Mouse (Mus musculus) testis, adult 2 months (tissue): ENCODE measurements around the gene Zfp69.

Experiments used
- CTCF ChIP-seq: fragments of 200-500 bp; IDR thresholded peaks from 2 replicates; pipeline ENCODE4 v1.5.1; 2012; ENCODE audit warnings: low read depth, mild to moderate bottlenecking, inconsistent platforms, low read length, moderate library complexity; ENCODE audit not compliant: control insufficient read depth, insufficient read depth, insufficient replicate concordance
- POLR2A ChIP-seq: fragments of 200-500 bp; IDR thresholded peaks from 2 replicates; pipeline ENCODE4 v1.6.1; 2012; ENCODE audit warnings: low read depth, mild to moderate bottlenecking, inconsistent platforms, low read length, moderate library complexity; ENCODE audit not compliant: control insufficient read depth

DNA sequence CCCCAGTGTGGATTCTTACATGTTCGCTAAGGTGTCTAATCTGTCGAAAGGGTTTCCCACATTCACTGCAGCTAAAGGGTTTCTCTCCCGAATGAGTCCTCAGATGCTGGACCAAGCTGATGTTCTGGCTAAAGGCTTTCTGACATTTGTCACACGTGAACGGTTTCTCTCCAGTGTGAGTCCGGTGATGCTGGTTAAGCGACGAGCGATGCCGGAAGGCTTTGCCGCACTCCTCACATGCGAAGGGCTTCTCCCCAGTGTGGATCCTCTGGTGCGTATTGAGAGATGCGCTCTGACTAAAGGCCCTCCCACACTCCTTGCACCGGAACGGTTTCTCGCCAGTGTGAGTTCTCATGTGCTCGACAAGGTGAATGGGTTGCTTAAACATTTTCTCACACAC is 20.8 kb downstream of the Zfp69 start:
- TF ChIP-seq POLR2A (no peak), CTCF (no peak)
